Mouse (Mus musculus): ENCODE measurements around the gene Ciz1. TPM values are rescaled to one million over a fixed set of nuclear protein-coding genes. Genes with fewer than 3 reads are reported as not detected.

The Ciz1 gene
- polyA plus RNA-seq, 1 experiment from 2014 or later, result 37.3 TPM

Small RNA genes lying within 50 kb of the gene (microRNA-seq; reads per million reads assigned to microRNA genes)
- not detected for gene Gm23363
- 70.8 reads per million, percentile 53 among the genes with 10 or more reads in this experiment for gene Mir199b

Other genes with a start within 250 kb of the Ciz1 start
- gene Prrc2b, start 201.2 kb upstream of the Ciz1 start, polyA plus RNA-seq (2014; fragmentation: Nextera tagmentation; extraction: Ambion mirVana), result 53.3 and 62.4 TPM in 2 replicates
- 22.3 and 27.1 TPM in 2 replicates for gene Pomt1, start 115.7 kb upstream of the Ciz1 start, polyA plus RNA-seq (2014; fragmentation: Nextera tagmentation; extraction: Ambion mirVana)
- 84.2 and 96.6 TPM in 2 replicates for gene Uck1, start 92.2 kb upstream of the Ciz1 start, polyA plus RNA-seq (2014; fragmentation: Nextera tagmentation; extraction: Ambion mirVana)
- 15.5 and 20.6 TPM in 2 replicates for gene Golga2, start 64.9 kb upstream of the Ciz1 start, polyA plus RNA-seq (2014; fragmentation: Nextera tagmentation; extraction: Ambion mirVana)
- 186 and 243 TPM in 2 replicates for gene Swi5, start 64.3 kb upstream of the Ciz1 start, polyA plus RNA-seq (2014; fragmentation: Nextera tagmentation; extraction: Ambion mirVana)
- 28.2 and 42.8 TPM in 2 replicates for gene Dnm1, start 1.0 kb downstream of the Ciz1 start, polyA plus RNA-seq (2014; fragmentation: Nextera tagmentation; extraction: Ambion mirVana)
- gene 1110008P14Rik, start 29.6 kb downstream of the Ciz1 start, polyA plus RNA-seq (2014; fragmentation: Nextera tagmentation; extraction: Ambion mirVana), result 86.9 and 98.4 TPM in 2 replicates
- gene Lcn2, start 35.9 kb downstream of the Ciz1 start, polyA plus RNA-seq (2014; fragmentation: Nextera tagmentation; extraction: Ambion mirVana), result 0.25 and 0.32 TPM in 2 replicates
- gene Ptges2, start 43.6 kb downstream of the Ciz1 start, polyA plus RNA-seq (2014; fragmentation: Nextera tagmentation; extraction: Ambion mirVana), result 42.2 and 44.8 TPM in 2 replicates
- gene Naif1, start 98.1 kb downstream of the Ciz1 start, polyA plus RNA-seq (2014; fragmentation: Nextera tagmentation; extraction: Ambion mirVana), result 5.3 and 5.4 TPM in 2 replicates
- gene Slc25a25, start 99.1 kb downstream of the Ciz1 start, polyA plus RNA-seq (2014; fragmentation: Nextera tagmentation; extraction: Ambion mirVana), result 30.4 and 34.2 TPM in 2 replicates
- 4.4 and 5.2 TPM in 2 replicates for gene Fam102a, start 183.0 kb downstream of the Ciz1 start, polyA plus RNA-seq (2014; fragmentation: Nextera tagmentation; extraction: Ambion mirVana)
- 143 and 152 TPM in 2 replicates for gene Dpm2, start 218.5 kb downstream of the Ciz1 start, polyA plus RNA-seq (2014; fragmentation: Nextera tagmentation; extraction: Ambion mirVana)
- 4.7 TPM in 2 replicates for gene Pip5kl1, start 222.5 kb downstream of the Ciz1 start, polyA plus RNA-seq (2014; fragmentation: Nextera tagmentation; extraction: Ambion mirVana)
- 0.30 and 0.61 TPM in 2 replicates for gene 9430097D07Rik, start 223.4 kb downstream of the Ciz1 start, polyA plus RNA-seq (2014; fragmentation: Nextera tagmentation; extraction: Ambion mirVana)
- 18.7 and 21.4 TPM in 2 replicates for gene St6galnac4, start 234.8 kb downstream of the Ciz1 start, polyA plus RNA-seq (2014; fragmentation: Nextera tagmentation; extraction: Ambion mirVana)
- gene St6galnac6, start 247.4 kb downstream of the Ciz1 start, polyA plus RNA-seq (2014; fragmentation: Nextera tagmentation; extraction: Ambion mirVana), result 4.7 and 5.7 TPM in 2 replicates